8 mouse cellular contexts compared by ENCODE assay signal in the genomic region with DNA sequence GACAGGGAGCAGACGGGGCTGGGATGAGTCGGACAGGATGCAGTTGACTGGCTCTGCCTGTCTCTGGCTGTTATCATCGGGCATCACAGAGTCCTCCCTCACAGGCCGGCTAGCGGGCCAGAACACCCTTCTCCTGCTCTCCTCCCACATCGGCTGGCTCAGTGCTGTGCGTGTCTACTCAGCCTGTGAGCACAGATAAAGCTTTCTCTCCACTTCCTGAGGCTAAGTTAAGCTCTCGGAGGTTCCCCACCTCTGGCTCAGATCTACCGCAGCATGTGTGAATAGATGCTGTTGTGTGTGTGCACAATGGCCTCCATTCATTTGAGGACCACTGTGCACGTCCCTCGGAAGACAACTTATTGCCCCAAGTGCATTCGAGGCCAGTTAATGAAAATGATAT. TPM values are rescaled to one million over a fixed set of nuclear protein-coding genes. Genes with fewer than 3 reads are reported as not detected.
DNase-seq lines count a peak whose midpoint lies in the region; ATAC-seq lines count a peak whose summit lies in the region.

No protein-coding gene starts in this region.

- H3K27ac ChIP-seq in forebrain, embryonic 10.5 days, result peak overlapping the region; percentile 41; the same call in 1 of the 2 replicates
- H3K27ac ChIP-seq in forebrain, embryonic 12.5 days, result no peak overlapping the region

- no peak overlapping the region for H3K9ac ChIP-seq in forebrain, embryonic 12.5 days

- H3K4me2 ChIP-seq in forebrain, embryonic 12.5 days, result no peak overlapping the region

- peaks cover 20% of the 10 kb centered on the region for H3K4me1 ChIP-seq in forebrain, embryonic 10.5 days
- peaks cover 5% of the 10 kb centered on the region for H3K4me1 ChIP-seq in forebrain, embryonic 12.5 days

- 18% methylated on average over 12 of the region's 12 CpGs for WGBS in forebrain, embryonic 10.5 days
- 16% methylated on average over 12 of the region's 12 CpGs for WGBS in forebrain, embryonic 12.5 days

- no peaks in the 10 kb centered on the region for H3K9me3 ChIP-seq in forebrain, embryonic 10.5 days
- H3K9me3 ChIP-seq in forebrain, embryonic 12.5 days, result no peaks in the 10 kb centered on the region

- H3K36me3 ChIP-seq in forebrain, embryonic 10.5 days (replicated peaks), result no peaks in the 10 kb centered on the region
- no peaks in the 10 kb centered on the region for H3K36me3 ChIP-seq in forebrain, embryonic 12.5 days (replicated peaks)

- peak; percentile 33 for DNase-seq in forebrain, embryonic 10.5 days (ENCODE audit: extremely low spot score, low spot score)
- peak; percentile 24 for DNase-seq in ovary, adult 18-20 months (ENCODE audit: low spot score)
- DNase-seq in ovary, postnatal 14 days (ENCODE audit: low spot score), result no peak
- DNase-seq in mesoderm, embryonic 11.5 days (ENCODE audit: low read depth, low spot score), result peak; percentile 44
- no peak for DNase-seq in natural killer cell, adult 2 months (ENCODE audit: low spot score in 2 of 2)
- DNase-seq in cerebellum, postnatal 4 days (ENCODE audit: low spot score in 2 of 2), result no peak

- no peak overlapping the region for H3K4me3 ChIP-seq in forebrain, embryonic 10.5 days
- no peak overlapping the region for H3K4me3 ChIP-seq in forebrain, embryonic 12.5 days (replicated peaks)

- H3K27me3 ChIP-seq in forebrain, embryonic 10.5 days (ENCODE audit: poor library complexity, severe bottlenecking), result no peaks in the 10 kb centered on the region
- no peaks in the 10 kb centered on the region for H3K27me3 ChIP-seq in forebrain, embryonic 12.5 days

- no peak for ATAC-seq in forebrain, embryonic 12.5 days (ENCODE audit: low FRiP score)
- peak; percentile 52 to 56; a peak in 1 of 4 replicates for ATAC-seq in hematopoietic stem cell, adult 5-6 weeks (replicated peaks in 1 of 2; ENCODE audit: insufficient read depth in 1 of 2, low FRiP score in 2 of 2, low TSS enrichment in 1 of 2, low read depth in 1 of 2, poor library complexity in 2 of 2, severe bottlenecking in 2 of 2)

RNA-seq across cellular contexts. Expression of gene 1700034J05Rik, which starts 1.7 kb away (rescaled TPM):
- 0.07 and 0.11 TPM in 2 replicates for polyA plus RNA-seq in forebrain, embryonic 10.5 days (2016; fragmentation: Nextera tagmentation; extraction: Ambion mirVana)
- polyA plus RNA-seq in forebrain, embryonic 12.5 days (2016; fragmentation: Nextera tagmentation; extraction: Ambion mirVana), result not detected in 2 replicates
- total RNA-seq in hematopoietic stem cell, adult 5-6 weeks (2017), result 0.38 TPM in 1 of 2 replicates, not detected in the other

Comparison
In these comparisons a context has a peak if more than half of its experiments do, and no peak if none do; other contexts are left out.
1. DNase-seq: peak in forebrain, embryonic 10.5 days (single experiment), ovary, adult 18-20 months (single experiment) and mesoderm, embryonic 11.5 days (single experiment); none in ovary, postnatal 14 days (single experiment), natural killer cell, adult 2 months (0 of 2) and cerebellum, postnatal 4 days (0 of 2).